Mouse (Mus musculus): ENCODE results near the gene Gm4922.

Gene Gm4922

GRCm38 (mm10) chr10:18786693-18787092 is at the start of gene Gm4922:
Gene Gm4922 (minus strand): TSS chr10:18786793.
- DNase-seq = no peak

GRCm38 (mm10) chr10:18835684-18836479 is 49.3 kb upstream of the Gm4922 start:
- peak; percentile 26 to 71 for DNase-seq

- DNase-seq = peak; percentile 30 to 36
Observed at GRCm38 (mm10) chr10:18834389-18834788, 47.8 kb upstream of the Gm4922 start.

- no peak for DNase-seq
Observed at GRCm38 (mm10) chr10:18831823-18832222, 45.2 kb upstream of the Gm4922 start.

GRCm38 (mm10) chr10:18830359-18830758 is 43.8 kb upstream of the Gm4922 start:
- no peak for DNase-seq

- DNase-seq = no peak
Observed at GRCm38 (mm10) chr10:18827936-18828335, 41.3 kb upstream of the Gm4922 start.

GRCm38 (mm10) chr10:18826107-18826506 is 39.5 kb upstream of the Gm4922 start:
- DNase-seq = no peak

- no peak for DNase-seq
Observed at GRCm38 (mm10) chr10:18825143-18825542, 38.5 kb upstream of the Gm4922 start.

- peak; percentile 29 to 36 for DNase-seq
Observed at GRCm38 (mm10) chr10:18816560-18816959, 30.0 kb upstream of the Gm4922 start.

- DNase-seq = no peak
Observed at GRCm38 (mm10) chr10:18811751-18812150, 25.2 kb upstream of the Gm4922 start.

- DNase-seq = no peak
Observed at GRCm38 (mm10) chr10:18790063-18790462, 3.5 kb upstream of the Gm4922 start.

- no peak for DNase-seq
Observed at GRCm38 (mm10) chr10:18788601-18789000, 2.0 kb upstream of the Gm4922 start.

GRCm38 (mm10) chr10:18777546-18777945 is 9.0 kb downstream of the Gm4922 start:
- no peak for DNase-seq

GRCm38 (mm10) chr10:18772537-18773179 is 13.9 kb downstream of the Gm4922 start:
- no peak for DNase-seq

GRCm38 (mm10) chr10:18769909-18770308 is 16.7 kb downstream of the Gm4922 start:
- no peak for DNase-seq

- peak; percentile 25 to 76 for DNase-seq
Observed at GRCm38 (mm10) chr10:18760241-18760640, 26.4 kb downstream of the Gm4922 start.

GRCm38 (mm10) chr10:18750057-18750456 is 36.5 kb downstream of the Gm4922 start:
- no peak for DNase-seq

GRCm38 (mm10) chr10:18743286-18744142 is 43.1 kb downstream of the Gm4922 start, which contains the start of gene Arfgef3:
Gene Arfgef3 (minus strand): TSS chr10:18743949.
- DNase-seq = peak; percentile 51 to 76

- peak in 1 of 2 experiments; percentile 3 for DNase-seq
Observed at GRCm38 (mm10) chr10:18742086-18742485, 44.5 kb downstream of the Gm4922 start.

GRCm38 (mm10) chr10:18741024-18741423 is 45.6 kb downstream of the Gm4922 start:
- no peak for DNase-seq
